Mouse (Mus musculus): ENCODE results near the gene Fcrl1. TPM values are rescaled to one million over a fixed set of nuclear protein-coding genes. Genes with fewer than 3 reads are reported as not detected.

Gene Fcrl1
- polyA plus RNA-seq, 1 experiment, result 55.5 TPM

DNA sequence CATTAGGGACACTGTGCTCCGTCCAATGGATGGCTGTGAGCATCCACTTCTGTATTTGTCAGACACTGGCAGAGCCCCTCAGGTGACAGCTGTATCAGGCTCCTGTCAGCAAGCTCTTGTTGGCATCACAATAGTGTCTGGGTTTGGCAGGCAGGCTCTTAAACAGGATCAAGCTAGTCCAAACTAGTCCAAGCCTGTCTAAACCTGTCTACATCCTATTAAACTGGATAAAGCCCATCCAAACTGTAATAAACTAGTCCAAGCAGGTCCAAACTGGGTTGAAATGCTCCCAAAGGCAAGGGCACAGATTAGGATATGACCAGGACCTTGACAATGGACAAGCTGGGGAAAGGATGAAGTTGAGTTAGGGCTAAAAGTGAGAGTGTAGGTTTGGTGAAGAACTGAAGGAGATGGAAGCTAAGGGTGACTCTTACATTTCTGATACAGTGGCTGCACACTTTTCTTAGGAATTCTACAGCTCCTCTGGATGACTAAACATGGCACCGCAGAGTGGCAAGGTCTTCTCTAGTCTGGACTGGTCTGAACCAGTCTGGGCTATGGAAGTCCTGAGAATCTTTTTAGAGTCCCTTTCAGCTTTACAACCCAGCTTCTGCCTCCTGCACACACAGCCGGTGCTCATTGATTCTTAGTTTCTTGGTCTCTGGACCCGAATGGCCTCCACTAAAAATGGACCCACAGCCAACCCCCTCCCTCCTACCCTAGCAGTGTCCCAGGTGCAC lies 33.2 kb downstream of the Fcrl1 start:
- no peak for DNase-seq (ENCODE audit: low read depth in 1 of 2, low spot score in 2 of 2)
- WGBS, result 92% methylated on average over 4 of the region's 4 CpGs

DNA sequence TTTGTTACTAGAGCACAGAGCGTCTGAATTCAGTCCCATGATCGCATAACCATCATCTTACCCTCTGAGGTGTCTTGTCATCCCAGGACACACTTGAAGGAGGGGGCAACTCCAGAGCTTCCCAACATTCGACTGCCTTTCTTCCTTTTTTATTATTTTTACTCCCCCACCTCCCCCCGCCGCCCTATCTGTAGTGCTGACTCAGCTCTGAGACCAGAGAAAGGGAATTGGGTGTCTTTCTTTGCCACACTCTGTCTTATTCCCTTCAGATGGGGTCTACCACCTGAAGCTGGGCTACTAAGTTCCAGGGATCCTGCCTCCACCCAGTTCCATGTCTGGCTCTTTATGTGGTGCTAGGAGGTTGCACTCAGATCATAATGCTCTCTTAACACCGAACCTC lies 34.4 kb downstream of the Fcrl1 start:
- H3K4me1 ChIP-seq (ENCODE audit: control insufficient read depth, insufficient read depth, insufficient read length), result peaks cover 6% of the 10 kb centered on the region; the same call in 1 of the 2 replicates
- no peak for DNase-seq (ENCODE audit: low read depth in 1 of 2, low spot score in 2 of 2)
- no peaks in the 10 kb centered on the region for H3K36me3 ChIP-seq (ENCODE audit: control insufficient read depth, insufficient read depth, low read length)
- no peak overlapping the region for H3K4me3 ChIP-seq (ENCODE audit: extremely low read depth, insufficient read depth, insufficient read length)
- no peaks in the 10 kb centered on the region for H3K27me3 ChIP-seq (ENCODE audit: control insufficient read depth, insufficient read depth, low read length)
- WGBS, result 85% methylated on average over 6 of the region's 6 CpGs
- TF ChIP-seq POLR2A (IDR thresholded peaks at IDR 0.05; ENCODE audit: low read depth, low read length) (no peak), CTCF (IDR thresholded peaks at IDR 0.05; ENCODE audit: extremely low read depth, insufficient read depth, insufficient read length, insufficient replicate concordance) (no peak)
- no peak overlapping the region for H3K27ac ChIP-seq (ENCODE audit: insufficient read depth, low read length)

More for the DNA sequence above, 33.2 kb downstream of the Fcrl1 start:
- Histone ChIP-seq H3K4me1 (ENCODE audit: control insufficient read depth, insufficient read depth, insufficient read length) (peaks cover 6% of the 10 kb centered on the region; the same call in 1 of the 2 replicates), H3K4me3 (ENCODE audit: extremely low read depth, insufficient read depth, insufficient read length) (no peak overlapping the region), H3K36me3 (ENCODE audit: control insufficient read depth, insufficient read depth, low read length) (no peaks in the 10 kb centered on the region), H3K27me3 (ENCODE audit: control insufficient read depth, insufficient read depth, low read length) (no peaks in the 10 kb centered on the region), H3K27ac (ENCODE audit: insufficient read depth, low read length) (no peak overlapping the region)
- TF ChIP-seq POLR2A (IDR thresholded peaks at IDR 0.05; ENCODE audit: low read depth, low read length) (no peak), CTCF (IDR thresholded peaks at IDR 0.05; ENCODE audit: extremely low read depth, insufficient read depth, insufficient read length, insufficient replicate concordance) (no peak)

DNA sequence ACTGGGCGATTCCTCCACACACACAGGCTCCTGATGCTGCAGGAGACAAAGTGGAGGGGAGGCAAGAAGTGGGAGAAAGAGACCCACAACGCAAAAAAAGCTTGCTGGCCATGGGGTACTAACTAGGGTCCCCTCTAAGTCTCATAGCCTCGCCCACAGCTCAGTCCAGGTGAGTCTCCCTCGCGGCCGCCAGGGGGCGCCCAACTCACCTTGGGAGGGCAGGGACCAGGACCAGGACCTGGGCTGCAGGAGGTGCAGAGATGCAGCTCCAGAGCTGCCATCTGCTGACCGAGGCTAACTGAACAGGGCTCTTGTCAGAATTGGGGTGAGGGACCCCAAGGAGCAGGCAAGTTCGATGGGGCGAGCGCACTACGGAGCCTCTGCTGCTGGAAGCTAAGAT lies 35.0 kb downstream of the Fcrl1 start:
- 29% methylated on average over 12 of the region's 12 CpGs for WGBS
- H3K4me3 ChIP-seq (ENCODE audit: extremely low read depth, insufficient read depth, insufficient read length), result no peak overlapping the region

GRCm38 (mm10) chr3:87420645-87421044 lies 44.5 kb downstream of the Fcrl1 start:
- DNase-seq (ENCODE audit: low read depth in 1 of 2, low spot score in 2 of 2), result no peak
- H3K27ac ChIP-seq (ENCODE audit: insufficient read depth, low read length), result no peak overlapping the region
- TF ChIP-seq POLR2A (IDR thresholded peaks at IDR 0.05; ENCODE audit: low read depth, low read length) (no peak), CTCF (IDR thresholded peaks at IDR 0.05; ENCODE audit: extremely low read depth, insufficient read depth, insufficient read length, insufficient replicate concordance) (no peak)
- H3K4me3 ChIP-seq (ENCODE audit: extremely low read depth, insufficient read depth, insufficient read length), result no peak overlapping the region
- WGBS, result 78% methylated on average over 1 of the region's 1 CpGs
- H3K36me3 ChIP-seq (ENCODE audit: control insufficient read depth, insufficient read depth, low read length), result no peaks in the 10 kb centered on the region
- peaks cover 6% of the 10 kb centered on the region; the same call in 1 of the 2 replicates for H3K4me1 ChIP-seq (ENCODE audit: control insufficient read depth, insufficient read depth, insufficient read length)
- no peaks in the 10 kb centered on the region for H3K27me3 ChIP-seq (ENCODE audit: control insufficient read depth, insufficient read depth, low read length)

More for the DNA sequence above, 35.0 kb downstream of the Fcrl1 start:
- peaks cover 6% of the 10 kb centered on the region; the same call in 1 of the 2 replicates for H3K4me1 ChIP-seq (ENCODE audit: control insufficient read depth, insufficient read depth, insufficient read length)
- H3K27ac ChIP-seq (ENCODE audit: insufficient read depth, low read length), result no peak overlapping the region
- TF ChIP-seq CTCF (IDR thresholded peaks at IDR 0.05; ENCODE audit: extremely low read depth, insufficient read depth, insufficient read length, insufficient replicate concordance) (peak; percentile 94), POLR2A (IDR thresholded peaks at IDR 0.05; ENCODE audit: low read depth, low read length) (no peak)
- H3K27me3 ChIP-seq (ENCODE audit: control insufficient read depth, insufficient read depth, low read length), result no peaks in the 10 kb centered on the region
- peak; percentile 33 to 58 for DNase-seq (ENCODE audit: low read depth in 1 of 2, low spot score in 2 of 2)
- H3K36me3 ChIP-seq (ENCODE audit: control insufficient read depth, insufficient read depth, low read length), result no peaks in the 10 kb centered on the region

GRCm38 (mm10) chr3:87422386-87422910 lies 46.3 kb downstream of the Fcrl1 start:
- Histone ChIP-seq H3K27me3 (ENCODE audit: control insufficient read depth, insufficient read depth, low read length) (no peaks in the 10 kb centered on the region), H3K4me3 (ENCODE audit: extremely low read depth, insufficient read depth, insufficient read length) (no peak overlapping the region), H3K4me1 (ENCODE audit: control insufficient read depth, insufficient read depth, insufficient read length) (peaks cover 6% of the 10 kb centered on the region; the same call in 1 of the 2 replicates), H3K27ac (ENCODE audit: insufficient read depth, low read length) (no peak overlapping the region), H3K36me3 (ENCODE audit: control insufficient read depth, insufficient read depth, low read length) (no peaks in the 10 kb centered on the region)
- WGBS, result 88% methylated on average over 4 of the region's 4 CpGs
- TF ChIP-seq POLR2A (IDR thresholded peaks at IDR 0.05; ENCODE audit: low read depth, low read length) (no peak), CTCF (IDR thresholded peaks at IDR 0.05; ENCODE audit: extremely low read depth, insufficient read depth, insufficient read length, insufficient replicate concordance) (0 out of 2 replicates have a peak, but pooled peaks have one; percentile 14)
- no peak for DNase-seq (ENCODE audit: low read depth in 1 of 2, low spot score in 2 of 2)

- Histone ChIP-seq H3K36me3 (ENCODE audit: control insufficient read depth, insufficient read depth, low read length) (no peaks in the 10 kb centered on the region), H3K27me3 (ENCODE audit: control insufficient read depth, insufficient read depth, low read length) (no peaks in the 10 kb centered on the region), H3K27ac (ENCODE audit: insufficient read depth, low read length) (peak within 1 kb of the TSS; percentile 52), H3K4me3 (ENCODE audit: extremely low read depth, insufficient read depth, insufficient read length) (peak within 1 kb of the TSS; percentile 39), H3K4me1 (ENCODE audit: control insufficient read depth, insufficient read depth, insufficient read length) (peaks cover 2% of the 10 kb centered on the region; the same call in 1 of the 2 replicates)
- peak in 1 of 2 experiments; percentile 31 for DNase-seq (ENCODE audit: low read depth in 1 of 2, low spot score in 2 of 2)
- TF ChIP-seq POLR2A (IDR thresholded peaks at IDR 0.05; ENCODE audit: low read depth, low read length) (no peak), CTCF (IDR thresholded peaks at IDR 0.05; ENCODE audit: extremely low read depth, insufficient read depth, insufficient read length, insufficient replicate concordance) (no peak)
- WGBS, result 42% methylated on average over 5 of the region's 5 CpGs
Observed at GRCm38 (mm10) chr3:87435479-87435878, 59.3 kb downstream of the Fcrl1 start, which contains the start of gene Fcrl5. Gene Fcrl5, plus strand, starts transcription at chr3:87435773.

All from spleen, adult 2 months (tissue).